Mouse (Mus musculus) ovary, postnatal 14 days (tissue): Measurements from ENCODE around the gene Mmachc.

ENCODE experiments used
- DNase-seq: peaks from one replicate; pipeline ENCODE4 v3.0.0; 2022; ENCODE audit warnings: low spot score

Gene Mmachc

GRCm38 (mm10) chr4:116708201-116708764 is at the start of gene Mmachc, which contains the start of gene Ccdc163:
Gene Mmachc, minus strand, starts transcription at chr4:116708406.
Gene Ccdc163, plus strand, starts transcription at chr4:116708509.
- peak; percentile 69 for DNase-seq

- no peak for DNase-seq
Measured at GRCm38 (mm10) chr4:116749750-116750149, 41.5 kb upstream of the Mmachc start.

GRCm38 (mm10) chr4:116738972-116739751 is 31.0 kb upstream of the Mmachc start:
- DNase-seq: no peak

GRCm38 (mm10) chr4:116734996-116735395 is 26.8 kb upstream of the Mmachc start:
- no peak for DNase-seq

GRCm38 (mm10) chr4:116732355-116732754 is 24.1 kb upstream of the Mmachc start:
- DNase-seq: no peak

GRCm38 (mm10) chr4:116731077-116731476 is 22.9 kb upstream of the Mmachc start:
- DNase-seq: no peak

- no peak for DNase-seq
Measured at GRCm38 (mm10) chr4:116729532-116729931, 21.3 kb upstream of the Mmachc start.

- DNase-seq: no peak
Measured at GRCm38 (mm10) chr4:116727401-116727800, 19.2 kb upstream of the Mmachc start.

GRCm38 (mm10) chr4:116725444-116725843 is 17.2 kb upstream of the Mmachc start:
- DNase-seq: no peak

- no peak for DNase-seq
Measured at GRCm38 (mm10) chr4:116722230-116722629, 14.0 kb upstream of the Mmachc start.

- DNase-seq: no peak
Measured at GRCm38 (mm10) chr4:116721098-116721628, 13.0 kb upstream of the Mmachc start.

GRCm38 (mm10) chr4:116720343-116721097 is 12.3 kb upstream of the Mmachc start, which contains the start of gene Tesk2:
Gene Tesk2, plus strand, starts transcription at chr4:116720948.
- peak; percentile 69 for DNase-seq

- peak; percentile 47 for DNase-seq
Measured at GRCm38 (mm10) chr4:116719396-116719795, 11.2 kb upstream of the Mmachc start.

- no peak for DNase-seq
Measured at GRCm38 (mm10) chr4:116712536-116712935, 4.3 kb upstream of the Mmachc start.

- no peak for DNase-seq
Measured at GRCm38 (mm10) chr4:116710154-116710553, 1.9 kb upstream of the Mmachc start.

GRCm38 (mm10) chr4:116708791-116709390 is 685 bp upstream of the Mmachc start:
- DNase-seq: no peak

- DNase-seq: no peak
Measured at GRCm38 (mm10) chr4:116707666-116708065, 540 bp downstream of the Mmachc start.

- DNase-seq: peak; percentile 75
Measured at GRCm38 (mm10) chr4:116703804-116704203, 4.4 kb downstream of the Mmachc start.

GRCm38 (mm10) chr4:116700964-116701363 is 7.2 kb downstream of the Mmachc start:
- no peak for DNase-seq

GRCm38 (mm10) chr4:116698693-116699342 is 9.4 kb downstream of the Mmachc start:
- no peak for DNase-seq

GRCm38 (mm10) chr4:116693785-116694184 is 14.4 kb downstream of the Mmachc start:
- DNase-seq: no peak
